Mouse (Mus musculus) kidney, embryonic 14.5 days (tissue): ENCODE measurements at regions not wholly inside any gene's neighbourhood (a gene's known extent, or its start where the extent isn't known, plus 50 kb on each side); places are given as distances from the start of the nearest gene placed in this dataset.
"Not testable (repeated sequence)": the region's sequence is repeated elsewhere in the genome, so short reads cannot be mapped to it uniquely, and the experiment has no call there.

Source experiments
- ATAC-seq: fragments of 200-750 bp; cut with Nextera tagmentation; 2 replicates; pipeline ENCODE4 v1.8.0; 2017; ENCODE audit warnings: moderate number of reproducible peaks, mild to moderate bottlenecking, moderate TSS enrichment, moderate library complexity; ENCODE audit not compliant: low FRiP score, low TSS enrichment
- H3K27ac ChIP-seq: fragments of 300-500 bp; sonication (generic); 2 replicates; pipeline ENCODE4 v1.5.1; 2014; ENCODE audit warnings: low read depth, mild to moderate bottlenecking, low read length, moderate library complexity, mixed read lengths
- H3K27me3 ChIP-seq: fragments of 300-500 bp; sonication (generic); 2 replicates; pipeline ENCODE4 v1.6.1; 2014; ENCODE audit warnings: mild to moderate bottlenecking, low read length; ENCODE audit not compliant: control insufficient read depth, insufficient read depth
- H3K36me3 ChIP-seq: fragments of 300-500 bp; sonication (generic); 2 replicates; pipeline ENCODE4 v1.6.1; 2014; ENCODE audit warnings: low read length, mixed read lengths; ENCODE audit not compliant: control insufficient read depth, insufficient read depth
- H3K4me1 ChIP-seq: fragments of 300-500 bp; sonication (generic); 2 replicates; pipeline ENCODE4 v1.6.1; 2014; ENCODE audit warnings: low read length, mixed read lengths; ENCODE audit not compliant: control insufficient read depth, insufficient read depth
- H3K4me2 ChIP-seq: fragments of 300-500 bp; sonication (generic); replicated peaks from 2 replicates; pipeline ENCODE4 v1.6.1; 2014; ENCODE audit warnings: low read depth, mild to moderate bottlenecking, low read length
- H3K4me3 ChIP-seq: fragments of 300-500 bp; sonication (generic); 2 replicates; pipeline ENCODE4 v1.5.1; 2014; ENCODE audit warnings: mild to moderate bottlenecking, low read length
- H3K9ac ChIP-seq: fragments of 300-500 bp; sonication (generic); 2 replicates; pipeline ENCODE4 v1.6.1; 2014; ENCODE audit warnings: low read depth, mild to moderate bottlenecking, low read length, moderate library complexity
- H3K9me3 ChIP-seq: fragments of 300-500 bp; sonication (generic); 2 replicates; pipeline ENCODE4 v1.6.1; 2016; ENCODE audit warnings: low read length; ENCODE audit not compliant: control insufficient read depth
- WGBS: fragments of 180-500 bp; shearing (Covaris S2); extraction: QIAGEN DNeasy Blood & Tissue Kit; methylation state at CpG from one replicate; pipeline ENCODE4 v1.1.7; 2014; 5-methylcytosine and 5-hydroxymethylcytosine counted together

GRCm38 (mm10) chr12:8398852-8399251, 85.6 kb downstream of the Hs1bp3 start:
- no peak overlapping the region for H3K4me2 ChIP-seq
- H3K27me3 ChIP-seq, result no peaks in the 10 kb centered on the region
- ATAC-seq, result no peak
- no peak overlapping the region for H3K9ac ChIP-seq
- H3K4me3 ChIP-seq, result no peak overlapping the region
- no peak overlapping the region for H3K27ac ChIP-seq
- peaks cover 3% of the 10 kb centered on the region; the same call in 1 of the 2 replicates for H3K9me3 ChIP-seq
- H3K4me1 ChIP-seq, result peaks cover 9% of the 10 kb centered on the region; the same call in 1 of the 2 replicates
- 78% methylated on average over 3 of the region's 3 CpGs for WGBS
- no peaks in the 10 kb centered on the region for H3K36me3 ChIP-seq

GRCm38 (mm10) chr12:8396408-8396807, 83.2 kb downstream of the Hs1bp3 start:
- not testable (repeated sequence) for H3K4me2 ChIP-seq, ATAC-seq

GRCm38 (mm10) chr12:8394894-8395297, 81.7 kb downstream of the Hs1bp3 start:
- 38% methylated on average over 6 of the region's 6 CpGs for WGBS

More at GRCm38 (mm10) chr12:8396408-8396807, 83.2 kb downstream of the Hs1bp3 start:
- not testable (repeated sequence) for H3K27ac ChIP-seq, H3K9ac ChIP-seq, H3K4me1 ChIP-seq, H3K9me3 ChIP-seq, H3K36me3 ChIP-seq, H3K27me3 ChIP-seq, H3K4me3 ChIP-seq
- 86% methylated on average over 6 of the region's 6 CpGs for WGBS

GRCm38 (mm10) chr12:8393976-8394375, 80.7 kb downstream of the Hs1bp3 start:
- Histone ChIP-seq H3K36me3 (no peaks in the 10 kb centered on the region), H3K27ac (no peak overlapping the region), H3K4me3 (no peak overlapping the region), H3K9me3 (no peaks in the 10 kb centered on the region), H3K4me2 (no peak overlapping the region), H3K9ac (no peak overlapping the region), H3K4me1 (peaks cover 4% of the 10 kb centered on the region; the same call in 1 of the 2 replicates), H3K27me3 (no peaks in the 10 kb centered on the region)
- no peak for ATAC-seq
- 63% methylated on average over 3 of the region's 3 CpGs for WGBS

More at GRCm38 (mm10) chr12:8394894-8395297, 81.7 kb downstream of the Hs1bp3 start:
- Histone ChIP-seq H3K4me3 (no peak overlapping the region), H3K4me1 (peaks cover 4% of the 10 kb centered on the region; the same call in 1 of the 2 replicates), H3K9ac (no peak overlapping the region), H3K4me2 (no peak overlapping the region), H3K27me3 (no peaks in the 10 kb centered on the region), H3K36me3 (no peaks in the 10 kb centered on the region), H3K27ac (peak overlapping the region; percentile 15; the same call in 1 of the 2 replicates), H3K9me3 (no peaks in the 10 kb centered on the region)
- peak; percentile 71 for ATAC-seq
